In genomic region chr1:151352911-151353310, GRCm38 (mm10) we compare ENCODE assay signal across 8 mouse cellular contexts. TPM values are rescaled to one million over a fixed set of nuclear protein-coding genes. Genes with fewer than 3 reads are reported as not detected.
DNase-seq lines count a peak whose midpoint lies in the region.

No protein-coding gene starts in this region.

- intact Hi-C loops in heart, postnatal 36 days (cut with DNase I): loop anchor here (2.0 kb wide), 2 partner anchors 274 to 318 kb away; no protein-coding TSS in a partner anchor
- intact Hi-C loops in left cerebral cortex, postnatal 36 days (cut with DNase I): no loop called here

- DNase-seq in heart, adult 8-10 months (ENCODE audit: low spot score): peak; percentile 26
- no peak for DNase-seq in heart, postnatal 36 days
- DNase-seq in B cell, adult 2 months: peak; percentile 69 to 77
- peak; percentile 61 for DNase-seq in T-cell, adult 2 months (ENCODE audit: low spot score)
- peak; percentile 62 for DNase-seq in lung, postnatal 10 days
- no peak for DNase-seq in right cerebral cortex, postnatal 36 days (ENCODE audit: low spot score in 2 of 2)
- DNase-seq in layer of hippocampus, postnatal 25 days (ENCODE audit: extremely low spot score in 1 of 2, low spot score in 1 of 2): no peak
- DNase-seq in left cerebral cortex, postnatal 36 days (ENCODE audit: low spot score in 2 of 2): no peak

RNA-seq across cellular contexts. Expression of gene Ivns1abp, which starts 8.6 kb away (rescaled TPM):
- 100 to 1,000 TPM; 828 to 896 (median 874) TPM for total RNA-seq in heart, adult 8-10 months (2022)
- 100 to 1,000 TPM; 774 to 837 TPM for total RNA-seq in heart, postnatal 36 days (2021)
- 10 to 100 TPM; 86.8 to 99.2 TPM for total RNA-seq in layer of hippocampus, postnatal 25 days (2021)
- 100 to 1,000 TPM; 123 to 135 TPM for total RNA-seq in left cerebral cortex, postnatal 36 days (2021)

Comparison
In these comparisons a context has a peak if more than half of its experiments do, and no peak if none do; other contexts are left out.
1. DNase-seq: peak in heart, adult 8-10 months (single experiment), B cell, adult 2 months (2 of 2), T-cell, adult 2 months (single experiment) and lung, postnatal 10 days (single experiment); none in heart, postnatal 36 days (0 of 2), right cerebral cortex, postnatal 36 days (0 of 2), layer of hippocampus, postnatal 25 days (0 of 2) and left cerebral cortex, postnatal 36 days (0 of 2).
2. RNA of gene Ivns1abp, which starts 8.6 kb away (total RNA-seq): 828 to 896 TPM in heart, adult 8-10 months and 774 to 837 TPM in heart, postnatal 36 days; 123 to 135 TPM in left cerebral cortex, postnatal 36 days and 86.8 to 99.2 TPM in layer of hippocampus, postnatal 25 days; every median in the first group is over 4 times any median in the second.